Mouse (Mus musculus): ENCODE results near the gene Smyd4. TPM values are rescaled to one million over a fixed set of nuclear protein-coding genes. Genes with fewer than 3 reads are reported as not detected.

Gene Smyd4
- polyA plus RNA-seq, 1 experiment, result 14.7 TPM

GRCm38 (mm10) chr11:75319246-75319645 lies 29.0 kb upstream of the Smyd4 start:
- no peak overlapping the region for H3ac ChIP-seq (ENCODE audit: control insufficient read depth, insufficient read length, low read depth)
- TF ChIP-seq MYOD1 (IDR thresholded peaks at IDR 0.05; ENCODE audit: control insufficient read depth, insufficient read length, low read depth), result no peak
- no peak for TF ChIP-seq CTCF (IDR thresholded peaks at IDR 0.05; ENCODE audit: control insufficient read depth, insufficient read depth, insufficient read length)
- TF ChIP-seq FOSL1 (IDR thresholded peaks at IDR 0.05; ENCODE audit: insufficient read depth, low read length, poor library complexity, severe bottlenecking), result no peak
- peaks cover 57% of the 10 kb centered on the region for H3K36me3 ChIP-seq (ENCODE audit: control insufficient read depth, insufficient read depth)

GRCm38 (mm10) chr11:75323326-75323737 lies 24.9 kb upstream of the Smyd4 start:
- TF ChIP-seq FOSL1 (IDR thresholded peaks at IDR 0.05; ENCODE audit: insufficient read depth, low read length, poor library complexity, severe bottlenecking) (no peak), CTCF (IDR thresholded peaks at IDR 0.05; ENCODE audit: control insufficient read depth, insufficient read depth, insufficient read length) (no peak), CEBPB (IDR thresholded peaks at IDR 0.05; ENCODE audit: low read depth) (no peak), MYOG (IDR thresholded peaks at IDR 0.05; ENCODE audit: control insufficient read depth, extremely low read depth, insufficient read length) (no peak), USF1 (IDR thresholded peaks at IDR 0.05; ENCODE audit: low read depth) (no peak), MAX (IDR thresholded peaks at IDR 0.05) (no peak), MYOD1 (IDR thresholded peaks at IDR 0.05; ENCODE audit: control insufficient read depth, insufficient read length, low read depth) (no peak)
- Histone ChIP-seq H3K79me2 (ENCODE audit: control insufficient read depth, insufficient read depth) (peaks cover 98% of the 10 kb centered on the region), H3K79me3 (ENCODE audit: low read depth) (peaks cover 62% of the 10 kb centered on the region), H3K4me3 (ENCODE audit: insufficient read depth, poor library complexity, severe bottlenecking) (no peak overlapping the region), H3K27me3 (ENCODE audit: control insufficient read depth, insufficient read depth, insufficient read length) (no peaks in the 10 kb centered on the region), H3ac (ENCODE audit: control insufficient read depth, insufficient read length, low read depth) (no peak overlapping the region), H3K36me3 (ENCODE audit: control insufficient read depth, insufficient read depth) (peaks cover 42% of the 10 kb centered on the region)

More at GRCm38 (mm10) chr11:75319246-75319645, 29.0 kb upstream of the Smyd4 start:
- H3K4me3 ChIP-seq (ENCODE audit: insufficient read depth, poor library complexity, severe bottlenecking), result no peak overlapping the region
- peaks cover 61% of the 10 kb centered on the region for H3K79me2 ChIP-seq (ENCODE audit: control insufficient read depth, insufficient read depth)
- no peaks in the 10 kb centered on the region for H3K27me3 ChIP-seq (ENCODE audit: control insufficient read depth, insufficient read depth, insufficient read length)
- H3K79me3 ChIP-seq (ENCODE audit: low read depth), result peaks cover 42% of the 10 kb centered on the region

- H3K79me2 ChIP-seq (ENCODE audit: control insufficient read depth, insufficient read depth), result peaks cover 90% of the 10 kb centered on the region
- no peaks in the 10 kb centered on the region for H3K27me3 ChIP-seq (ENCODE audit: control insufficient read depth, insufficient read depth, insufficient read length)
- peaks cover 57% of the 10 kb centered on the region for H3K79me3 ChIP-seq (ENCODE audit: low read depth)
- no peak overlapping the region for H3K4me3 ChIP-seq (ENCODE audit: insufficient read depth, poor library complexity, severe bottlenecking)
- H3ac ChIP-seq (ENCODE audit: control insufficient read depth, insufficient read length, low read depth), result no peak overlapping the region
- TF ChIP-seq CTCF (IDR thresholded peaks at IDR 0.05; ENCODE audit: control insufficient read depth, insufficient read depth, insufficient read length) (no peak), FOSL1 (IDR thresholded peaks at IDR 0.05; ENCODE audit: insufficient read depth, low read length, poor library complexity, severe bottlenecking) (no peak), MAX (IDR thresholded peaks at IDR 0.05) (no peak), CEBPB (IDR thresholded peaks at IDR 0.05; ENCODE audit: low read depth) (no peak), MYOD1 (IDR thresholded peaks at IDR 0.05; ENCODE audit: control insufficient read depth, insufficient read length, low read depth) (no peak), MYOG (IDR thresholded peaks at IDR 0.05; ENCODE audit: control insufficient read depth, extremely low read depth, insufficient read length) (no peak), USF1 (IDR thresholded peaks at IDR 0.05; ENCODE audit: low read depth) (no peak)
- peaks cover 43% of the 10 kb centered on the region for H3K36me3 ChIP-seq (ENCODE audit: control insufficient read depth, insufficient read depth)
These were observed 23.8 kb upstream of the Smyd4 start for GRCm38 (mm10) chr11:75324433-75324832.

GRCm38 (mm10) chr11:75325116-75325968 lies 22.9 kb upstream of the Smyd4 start:
- Histone ChIP-seq H3K79me2 (ENCODE audit: control insufficient read depth, insufficient read depth) (peaks cover 81% of the 10 kb centered on the region), H3K4me3 (ENCODE audit: insufficient read depth, poor library complexity, severe bottlenecking) (no peak overlapping the region), H3ac (ENCODE audit: control insufficient read depth, insufficient read length, low read depth) (no peak overlapping the region), H3K36me3 (ENCODE audit: control insufficient read depth, insufficient read depth) (peaks cover 46% of the 10 kb centered on the region), H3K27me3 (ENCODE audit: control insufficient read depth, insufficient read depth, insufficient read length) (no peaks in the 10 kb centered on the region), H3K79me3 (ENCODE audit: low read depth) (peaks cover 51% of the 10 kb centered on the region)
- TF ChIP-seq CEBPB (IDR thresholded peaks at IDR 0.05; ENCODE audit: low read depth), result no peak
- TF ChIP-seq CTCF (IDR thresholded peaks at IDR 0.05; ENCODE audit: control insufficient read depth, insufficient read depth, insufficient read length), result no peak
- no peak for TF ChIP-seq USF1 (IDR thresholded peaks at IDR 0.05; ENCODE audit: low read depth)
- no peak for TF ChIP-seq MYOD1 (IDR thresholded peaks at IDR 0.05; ENCODE audit: control insufficient read depth, insufficient read length, low read depth)
- no peak for TF ChIP-seq MAX (IDR thresholded peaks at IDR 0.05)
- TF ChIP-seq MYOG (IDR thresholded peaks at IDR 0.05; ENCODE audit: control insufficient read depth, extremely low read depth, insufficient read length), result no peak
- TF ChIP-seq FOSL1 (IDR thresholded peaks at IDR 0.05; ENCODE audit: insufficient read depth, low read length, poor library complexity, severe bottlenecking), result no peak

- Histone ChIP-seq H3ac (ENCODE audit: control insufficient read depth, insufficient read length, low read depth) (no peak overlapping the region), H3K27me3 (ENCODE audit: control insufficient read depth, insufficient read depth, insufficient read length) (no peaks in the 10 kb centered on the region), H3K79me2 (ENCODE audit: control insufficient read depth, insufficient read depth) (peaks cover 80% of the 10 kb centered on the region), H3K36me3 (ENCODE audit: control insufficient read depth, insufficient read depth) (peaks cover 52% of the 10 kb centered on the region), H3K79me3 (ENCODE audit: low read depth) (peaks cover 47% of the 10 kb centered on the region), H3K4me3 (ENCODE audit: insufficient read depth, poor library complexity, severe bottlenecking) (no peak overlapping the region)
- peak; percentile 66 for TF ChIP-seq CEBPB (IDR thresholded peaks at IDR 0.05; ENCODE audit: low read depth)
- TF ChIP-seq MYOD1 (IDR thresholded peaks at IDR 0.05; ENCODE audit: control insufficient read depth, insufficient read length, low read depth), result no peak
These were observed 22.3 kb upstream of the Smyd4 start for GRCm38 (mm10) chr11:75325969-75326311.

- H3K36me3 ChIP-seq (ENCODE audit: control insufficient read depth, insufficient read depth), result peaks cover 96% of the 10 kb centered on the region
- TF ChIP-seq MYOG (IDR thresholded peaks at IDR 0.05; ENCODE audit: control insufficient read depth, extremely low read depth, insufficient read length) (no peak), MAX (IDR thresholded peaks at IDR 0.05) (no peak), CEBPB (IDR thresholded peaks at IDR 0.05; ENCODE audit: low read depth) (no peak), MYOD1 (IDR thresholded peaks at IDR 0.05; ENCODE audit: control insufficient read depth, insufficient read length, low read depth) (no peak), USF1 (IDR thresholded peaks at IDR 0.05; ENCODE audit: low read depth) (no peak), FOSL1 (IDR thresholded peaks at IDR 0.05; ENCODE audit: insufficient read depth, low read length, poor library complexity, severe bottlenecking) (no peak), CTCF (IDR thresholded peaks at IDR 0.05; ENCODE audit: control insufficient read depth, insufficient read depth, insufficient read length) (no peak)
- no peak overlapping the region for H3K4me3 ChIP-seq (ENCODE audit: insufficient read depth, poor library complexity, severe bottlenecking)
- H3K79me2 ChIP-seq (ENCODE audit: control insufficient read depth, insufficient read depth), result peaks cover 45% of the 10 kb centered on the region
- H3K27me3 ChIP-seq (ENCODE audit: control insufficient read depth, insufficient read depth, insufficient read length), result no peaks in the 10 kb centered on the region
- H3ac ChIP-seq (ENCODE audit: control insufficient read depth, insufficient read length, low read depth), result no peak overlapping the region
- peaks cover 5% of the 10 kb centered on the region for H3K79me3 ChIP-seq (ENCODE audit: low read depth)
These were observed 11.6 kb upstream of the Smyd4 start for GRCm38 (mm10) chr11:75336676-75337075.
